Mouse (Mus musculus) cortical plate, adult 2 months (tissue): Measurements from ENCODE around the gene Necap2.
A peak's percentile ranks its signal among the peaks of the same experiment; 100 is the strongest.

Experiments
- CTCF ChIP-seq: fragments of 200-500 bp; IDR thresholded peaks from 2 replicates; pipeline ENCODE4 v1.5.1; 2011; ENCODE audit warnings: mild to moderate bottlenecking, control low read depth, low read length; ENCODE audit not compliant: insufficient read depth; ENCODE audit errors: extremely low read depth
- POLR2A ChIP-seq: fragments of 200-500 bp; IDR thresholded peaks from 2 replicates; pipeline ENCODE4 v1.6.1; 2011; ENCODE audit warnings: mild to moderate bottlenecking, low read length, control low read depth; ENCODE audit not compliant: insufficient read depth; ENCODE audit errors: extremely low read depth

DNA sequence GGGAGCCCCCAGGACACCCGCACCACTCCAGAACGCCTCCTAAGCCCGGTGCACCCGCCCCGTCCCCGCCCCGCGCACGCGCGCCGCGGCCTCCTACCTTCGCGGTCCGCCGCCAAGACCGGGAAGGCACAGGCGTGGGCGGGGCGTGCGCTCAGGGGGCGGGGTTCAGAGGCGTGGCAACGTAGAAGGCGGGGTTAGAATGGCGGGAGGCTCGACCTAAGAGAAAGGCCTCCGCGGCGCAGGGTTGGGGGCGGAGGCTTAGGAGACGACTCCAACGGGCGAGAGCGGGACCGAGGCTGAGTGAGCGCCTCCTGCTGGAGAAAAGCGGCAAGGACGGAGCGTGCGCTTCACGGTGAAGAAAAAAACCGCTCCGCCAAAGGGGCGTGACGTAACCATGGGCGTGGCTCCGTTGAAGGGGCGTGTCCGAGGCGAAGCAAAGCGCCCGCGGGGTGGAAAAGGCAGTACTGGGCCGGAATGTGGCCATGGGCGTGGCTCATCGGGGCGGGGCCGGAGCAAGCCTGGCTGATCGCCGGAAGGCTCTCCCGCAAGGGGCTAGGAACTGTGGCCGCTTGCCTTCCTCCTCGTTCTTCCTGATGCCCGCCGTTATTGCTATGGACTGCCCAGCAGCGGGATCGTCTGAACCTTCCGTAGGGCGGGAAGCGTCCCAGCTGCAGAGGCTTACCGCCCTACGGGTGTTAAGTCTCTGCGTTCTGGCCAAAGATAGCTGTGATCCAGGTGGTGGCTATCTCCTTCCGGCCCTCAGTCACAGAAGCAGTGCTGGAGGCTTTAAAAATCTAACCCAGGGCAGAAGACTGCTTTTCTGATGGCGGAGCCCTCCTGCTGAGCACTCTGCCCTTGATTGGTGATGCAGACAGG lies 17.5 kb downstream of the Necap2 start, which contains the start of gene Crocc:
- TF ChIP-seq POLR2A (peak; percentile 68; the same call in 1 of the 2 replicates), CTCF (peak; percentile 86)
